Mouse (Mus musculus): Measurements from ENCODE around the gene Hs6st1. TPM values are rescaled to one million over a fixed set of nuclear protein-coding genes. Genes with fewer than 3 reads are reported as not detected.

Gene Hs6st1
- total RNA-seq, 2 experiments from 2014 or later, result 19.7 to 21.3 TPM

GRCm38 (mm10) chr1:36064861-36065760, 3.1 kb upstream of the Hs6st1 start:
- peak; percentile 95 to 97 for DNase-seq

GRCm38 (mm10) chr1:36065761-36066150, 2.4 kb upstream of the Hs6st1 start:
- DNase-seq, result no peak

DNA sequence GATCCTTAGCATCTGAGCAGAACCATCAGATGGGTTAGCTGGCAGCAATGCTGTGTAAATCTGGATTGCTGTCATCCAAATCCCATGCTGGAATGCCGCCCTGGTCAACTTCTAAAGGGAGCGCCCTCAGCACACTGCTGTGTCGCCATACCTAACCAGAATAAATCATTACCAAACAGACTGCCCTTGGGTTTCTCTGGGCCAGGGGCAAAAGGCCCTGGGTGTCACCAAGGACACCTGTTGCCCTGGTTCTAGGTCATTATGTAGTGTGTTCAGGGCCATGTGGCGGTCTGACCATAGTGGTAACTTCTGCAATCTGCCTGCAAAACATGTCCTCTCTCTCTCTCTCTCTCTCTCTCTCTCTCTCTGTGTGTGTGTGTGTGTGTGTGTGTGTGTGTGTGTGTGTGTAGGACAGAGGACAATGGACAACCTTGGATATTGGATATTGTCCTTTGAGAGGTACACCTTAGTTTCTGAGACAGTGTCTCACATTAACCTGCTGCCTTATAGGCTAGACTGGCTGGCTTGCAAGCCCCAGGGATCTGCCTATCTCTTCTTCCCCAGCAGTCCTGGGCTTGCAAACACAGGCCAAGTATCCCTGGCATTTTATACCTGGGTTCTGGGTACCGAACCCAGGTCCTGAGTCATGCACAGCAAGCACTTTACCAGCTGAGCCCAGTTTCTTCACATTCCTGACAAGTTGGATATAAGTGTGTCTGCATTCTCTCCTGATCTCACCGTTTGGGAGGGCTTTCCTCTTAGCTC, 1.8 kb upstream of the Hs6st1 start:
- no peak for DNase-seq

- no peak for DNase-seq
Observed at GRCm38 (mm10) chr1:36067201-36067600, 999 bp upstream of the Hs6st1 start.

DNA sequence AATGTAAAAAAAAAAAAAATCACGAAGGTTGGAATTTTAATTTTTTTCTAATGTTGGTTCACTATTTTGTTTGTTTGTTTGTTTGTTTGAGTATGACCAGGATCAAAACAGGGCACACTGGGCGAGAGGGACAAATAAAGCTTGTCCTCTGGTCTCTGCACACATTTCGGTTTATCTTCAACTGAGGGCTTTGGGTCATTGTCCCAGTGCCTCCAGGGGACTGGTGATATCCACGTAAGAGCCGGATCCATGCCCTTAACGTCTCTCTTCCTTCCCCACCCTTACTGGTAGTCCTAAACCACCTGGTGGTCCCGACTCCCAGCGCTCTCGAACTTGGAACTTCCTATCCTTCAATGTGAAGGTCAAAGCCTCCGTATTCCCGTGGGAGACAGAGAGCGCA, 589 bp upstream of the Hs6st1 start:
- no peak for DNase-seq

GRCm38 (mm10) chr1:36068531-36069120, 426 bp downstream of the Hs6st1 start:
- DNase-seq, result peak in 1 of 2 experiments; percentile 54

DNA sequence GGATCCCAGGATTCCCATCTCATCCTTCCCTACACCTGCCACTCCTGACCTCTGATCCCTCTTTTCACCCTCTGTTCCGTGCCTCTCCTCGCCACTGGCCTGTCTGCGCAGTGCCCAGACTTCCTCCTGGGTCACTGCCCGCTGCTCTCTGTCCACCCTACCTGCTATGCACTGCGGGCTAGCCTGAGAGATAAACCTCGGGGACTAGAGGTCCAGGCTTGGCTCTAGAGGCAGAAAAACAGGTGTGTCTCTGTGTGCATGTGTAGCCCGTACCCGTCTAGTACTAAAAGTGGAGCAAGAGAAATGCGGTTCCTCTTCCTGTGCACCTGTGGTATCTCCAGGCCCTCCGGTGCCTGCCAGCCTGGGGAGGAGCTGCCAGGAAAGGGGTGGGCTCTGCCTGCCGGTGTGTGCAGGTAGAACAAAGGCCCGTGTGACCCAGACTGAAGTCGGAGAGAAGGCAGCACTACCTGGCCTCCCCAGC, 1.1 kb downstream of the Hs6st1 start:
- no peak for DNase-seq

DNA sequence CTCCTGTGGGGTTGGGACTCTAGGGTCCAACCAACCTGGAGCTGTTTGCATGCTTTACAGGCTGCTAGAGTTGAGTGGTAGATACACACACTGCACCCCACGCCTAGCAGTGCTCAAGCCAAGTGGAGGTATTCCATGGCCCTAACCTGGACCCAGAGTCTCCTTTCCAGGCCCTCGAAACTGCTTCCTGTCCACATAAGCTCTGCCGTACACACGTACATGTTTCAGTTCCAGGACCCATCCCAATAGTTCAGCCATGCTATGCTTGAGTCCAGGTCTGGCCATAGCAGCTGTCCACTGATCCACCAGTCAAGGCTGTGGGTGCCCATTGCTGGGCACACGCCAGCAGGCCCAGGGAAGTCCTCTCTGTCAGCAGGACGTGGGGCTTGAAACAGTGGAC, 2.0 kb downstream of the Hs6st1 start:
- DNase-seq, result no peak

DNA sequence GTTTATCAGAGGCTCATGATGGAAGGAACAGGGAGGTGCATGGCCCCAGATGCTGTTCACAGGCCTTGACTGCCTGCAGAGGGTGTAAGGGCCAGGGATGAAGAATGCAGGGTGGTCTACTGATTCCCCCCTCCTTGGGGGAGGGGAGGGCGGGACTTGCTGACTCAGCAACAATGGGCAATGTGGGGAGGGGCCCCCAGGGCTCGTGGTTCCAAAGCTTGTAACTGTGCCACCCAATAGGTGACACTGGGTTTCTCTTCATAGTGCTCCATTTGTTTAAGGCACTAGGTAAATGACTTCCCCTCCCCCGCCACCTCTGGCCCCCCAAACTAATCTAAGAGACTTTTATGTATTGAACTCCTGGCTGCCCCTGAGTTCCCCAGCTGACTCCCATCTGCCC, 2.5 kb downstream of the Hs6st1 start:
- DNase-seq, result no peak

- no peak for DNase-seq
Observed at GRCm38 (mm10) chr1:36071176-36071575, 3.0 kb downstream of the Hs6st1 start.

GRCm38 (mm10) chr1:36071611-36072010, 3.4 kb downstream of the Hs6st1 start:
- no peak for DNase-seq

DNA sequence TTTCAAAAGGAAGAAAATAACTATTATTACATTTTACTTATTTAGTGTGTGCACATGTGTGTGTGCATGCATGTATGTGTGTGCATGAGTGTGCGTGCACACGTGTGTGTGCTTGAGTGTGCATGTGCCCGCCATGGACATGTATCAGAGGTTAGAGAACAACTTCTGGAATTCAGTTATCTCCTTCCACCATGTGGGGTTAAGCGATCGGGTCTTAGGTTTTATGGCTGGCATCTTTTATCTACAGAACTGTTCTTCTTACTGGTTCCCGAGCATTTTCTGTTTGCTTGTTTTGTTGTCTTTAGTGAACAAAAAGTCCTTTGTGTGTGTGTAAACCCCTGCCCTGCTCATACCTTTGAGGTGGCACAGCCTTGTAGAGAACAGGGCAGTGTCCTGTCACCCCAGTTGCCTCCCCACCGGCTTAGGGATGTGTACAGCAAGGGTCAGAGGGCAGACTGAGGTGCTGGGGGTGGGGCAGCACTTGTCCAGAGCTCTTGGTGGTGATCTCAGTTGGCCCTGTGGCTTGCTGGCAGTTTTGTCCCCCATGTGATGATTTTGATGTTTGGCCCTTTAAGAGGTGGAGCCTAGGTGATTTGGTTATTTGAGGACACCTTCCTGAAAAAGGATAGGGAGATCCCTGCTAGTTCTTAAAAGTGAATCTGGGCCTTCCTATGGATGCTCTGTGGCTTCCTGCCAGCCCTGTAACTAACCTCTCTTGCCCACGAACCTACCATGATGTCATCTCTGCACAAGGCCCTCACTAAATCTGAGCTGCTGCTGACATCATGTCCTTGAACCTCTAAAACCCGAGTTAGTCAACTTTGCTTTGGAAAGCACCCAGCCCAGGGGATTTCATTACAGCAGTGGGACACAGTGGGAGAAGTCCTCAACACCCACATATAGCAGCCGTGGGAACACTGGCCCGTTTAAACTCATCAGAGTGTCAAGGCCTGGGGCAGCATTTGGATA, 4.7 kb downstream of the Hs6st1 start:
- DNase-seq, result no peak

GRCm38 (mm10) chr1:36073566-36073965, 5.4 kb downstream of the Hs6st1 start:
- peak in 1 of 2 experiments; percentile 43 for DNase-seq

- no peak for DNase-seq
Observed at GRCm38 (mm10) chr1:36074197-36074596, 6.0 kb downstream of the Hs6st1 start.

- DNase-seq, result no peak
Observed at GRCm38 (mm10) chr1:36074968-36075367, 6.8 kb downstream of the Hs6st1 start.

- no peak for DNase-seq
Observed at GRCm38 (mm10) chr1:36075652-36076051, 7.5 kb downstream of the Hs6st1 start.

DNA sequence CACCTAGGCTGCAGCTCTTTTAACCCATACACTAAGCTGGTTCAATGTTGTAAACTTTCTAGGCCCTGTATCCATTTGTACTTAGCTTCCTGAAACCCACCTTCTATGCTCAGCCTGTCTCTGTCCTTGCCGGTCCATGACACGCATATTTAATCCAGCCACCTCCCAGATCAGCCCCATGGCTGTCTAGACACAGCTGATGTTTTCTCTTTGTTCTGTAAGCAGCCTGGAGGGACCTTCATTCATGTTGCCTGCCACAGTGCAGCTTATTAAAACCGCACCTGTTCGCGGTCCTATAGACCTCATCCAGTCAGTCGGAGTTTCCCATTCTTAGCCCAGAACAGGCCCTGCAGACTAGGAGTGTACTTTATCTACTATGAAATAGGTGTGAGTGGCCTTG, 8.9 kb downstream of the Hs6st1 start:
- DNase-seq, result no peak

- DNase-seq, result no peak
Observed at GRCm38 (mm10) chr1:36078250-36078649, 10.1 kb downstream of the Hs6st1 start.

- DNase-seq, result peak; percentile 56 to 66
Observed at GRCm38 (mm10) chr1:36079679-36080078, 11.5 kb downstream of the Hs6st1 start.

- DNase-seq, result no peak
Observed at GRCm38 (mm10) chr1:36080974-36081373, 12.8 kb downstream of the Hs6st1 start.

DNA sequence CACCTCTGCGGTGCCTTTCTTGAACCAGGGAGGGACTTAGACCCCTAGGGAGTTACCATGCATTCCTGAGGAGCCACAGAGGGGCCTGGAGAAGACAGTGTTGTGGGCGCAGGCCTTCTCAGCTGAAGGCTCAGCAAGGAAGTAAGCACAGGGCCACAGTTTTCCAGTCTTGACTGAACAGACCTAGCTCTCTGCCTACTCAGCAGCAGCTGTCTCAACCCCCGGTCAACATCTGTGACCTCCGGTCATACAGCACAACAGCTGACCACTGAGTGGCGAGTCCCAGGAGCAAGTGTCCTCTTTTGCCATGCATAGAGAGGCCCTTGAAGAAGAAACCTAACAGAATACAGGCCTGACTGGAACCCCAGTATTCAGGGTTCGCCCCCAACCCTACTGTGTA, 14.0 kb downstream of the Hs6st1 start:
- DNase-seq, result no peak

- no peak for DNase-seq
Observed at GRCm38 (mm10) chr1:36083554-36083953, 15.4 kb downstream of the Hs6st1 start.
